Mouse (Mus musculus): ENCODE results near the gene Tnfrsf19. TPM values are rescaled to one million over a fixed set of nuclear protein-coding genes. Genes with fewer than 3 reads are reported as not detected.

Tnfrsf19 gene
- total RNA-seq, 2 experiments from 2014 or later: 13.1 to 49.8 TPM

GRCm38 (mm10) chr14:60975736-60976135, 70.6 kb downstream of the Tnfrsf19 start:
- DNase-seq (ENCODE audit: low spot score in 2 of 2): peak; percentile 25 to 36

- no peak for DNase-seq (ENCODE audit: low spot score in 2 of 2)
Measured at GRCm38 (mm10) chr14:60970961-60971360, 75.3 kb downstream of the Tnfrsf19 start.

- no peak for DNase-seq (ENCODE audit: low spot score in 2 of 2)
Measured at GRCm38 (mm10) chr14:60966061-60966460, 80.2 kb downstream of the Tnfrsf19 start.

GRCm38 (mm10) chr14:60964016-60964810, 82.1 kb downstream of the Tnfrsf19 start:
- DNase-seq (ENCODE audit: low spot score in 2 of 2): no peak

- DNase-seq (ENCODE audit: low spot score in 2 of 2): no peak
Measured at GRCm38 (mm10) chr14:60957611-60958157, 88.6 kb downstream of the Tnfrsf19 start.

DNA sequence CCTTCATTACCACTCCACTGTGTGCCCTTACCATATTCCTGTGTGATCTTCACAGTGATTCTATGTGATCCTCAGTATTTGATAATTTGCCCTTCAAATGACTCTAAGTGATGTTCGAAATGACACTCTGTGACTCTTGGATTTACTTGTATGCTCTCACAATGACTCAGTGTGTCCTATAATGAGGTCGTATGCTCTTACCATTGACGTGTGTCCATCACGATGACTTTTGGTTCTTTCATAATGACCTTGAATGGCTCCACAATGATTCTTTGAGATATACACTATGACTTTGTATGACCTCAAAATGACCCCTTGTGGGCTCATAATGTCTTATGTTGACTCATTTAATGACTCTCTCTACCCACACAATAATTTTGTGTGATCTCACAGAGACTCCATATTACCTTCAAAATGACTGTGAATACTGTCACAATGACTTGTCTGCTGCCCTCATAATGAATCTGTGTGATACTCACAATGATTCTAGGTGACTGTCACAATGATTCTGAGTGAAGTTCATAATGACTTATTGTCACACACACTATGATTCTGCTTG, 108.7 kb downstream of the Tnfrsf19 start:
- DNase-seq (ENCODE audit: low spot score in 2 of 2): no peak

DNA sequence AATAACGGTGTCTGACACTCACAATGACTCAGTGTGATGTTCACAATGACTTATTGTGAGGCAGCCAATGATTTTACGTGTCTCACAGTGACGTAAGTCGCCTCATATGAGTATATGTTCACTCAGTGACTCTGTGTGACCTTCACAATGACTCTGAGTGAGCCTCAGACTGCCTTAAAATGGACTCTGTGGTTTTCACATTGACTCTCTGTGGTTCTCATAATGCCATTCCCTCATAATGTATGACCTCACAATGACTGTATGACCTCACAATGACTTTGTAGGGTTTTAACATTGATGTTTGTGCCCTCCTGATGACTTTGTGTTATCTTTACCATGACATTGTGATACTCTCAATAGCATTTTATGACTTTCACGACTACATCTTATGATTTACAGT, 110.6 kb downstream of the Tnfrsf19 start:
- DNase-seq (ENCODE audit: low spot score in 2 of 2): no peak

GRCm38 (mm10) chr14:60926011-60926410, 120.3 kb downstream of the Tnfrsf19 start:
- no peak for DNase-seq (ENCODE audit: low spot score in 2 of 2)

- DNase-seq (ENCODE audit: low spot score in 2 of 2): no peak
Measured at GRCm38 (mm10) chr14:60916661-60917060, 129.6 kb downstream of the Tnfrsf19 start.

Other genes with a start within 250 kb of the Tnfrsf19 start
- 1 to 10 TPM; 4.9 to 6.6 TPM for gene Sacs, start 92.0 kb upstream of the Tnfrsf19 start, total RNA-seq (2021)
- 1 to 10 TPM in 1 of 2 experiments, under 1 TPM in 1; 0.86 to 1.3 TPM for gene Sgcg, start 212.0 kb upstream of the Tnfrsf19 start, total RNA-seq (2021)